Mouse (Mus musculus) heart, postnatal 0 days (tissue): ENCODE results near the gene Ankfn1. TPM values are rescaled to one million over a fixed set of nuclear protein-coding genes. Genes with fewer than 3 reads are reported as not detected.

Experiments used
- ATAC-seq: fragments of 200-750 bp; cut with Nextera tagmentation; 2 replicates; pipeline ENCODE4 v1.8.0; 2017; ENCODE audit warnings: low read depth, moderate number of reproducible peaks, moderate library complexity; ENCODE audit not compliant: insufficient read depth
- DNase-seq: peaks from one replicate; pipeline ENCODE4 v3.0.0-alpha.2; 2016; ENCODE audit warnings: low spot score
- H3K27ac ChIP-seq: fragments of 300-500 bp; sonication (generic); 2 replicates; pipeline ENCODE4 v1.5.1; 2014; ENCODE audit warnings: low read depth, mild to moderate bottlenecking
- H3K27me3 ChIP-seq: fragments of 300-500 bp; sonication (generic); 2 replicates; pipeline ENCODE4 v1.6.1; 2014; ENCODE audit warnings: low read length, mixed read lengths; ENCODE audit not compliant: control insufficient read depth, insufficient read depth
- H3K36me3 ChIP-seq: fragments of 300-500 bp; sonication (generic); replicated peaks from 2 replicates; pipeline ENCODE4 v1.6.1; 2014; ENCODE audit warnings: low read length, mixed read lengths; ENCODE audit not compliant: control insufficient read depth, insufficient read depth
- H3K4me1 ChIP-seq: fragments of 300-500 bp; sonication (generic); 2 replicates; pipeline ENCODE4 v1.6.1; 2014; ENCODE audit warnings: antibody characterized with exemption; ENCODE audit not compliant: control insufficient read depth, insufficient read depth
- H3K4me2 ChIP-seq: fragments of 300-500 bp; sonication (generic); 2 replicates; pipeline ENCODE4 v1.6.1; 2014; ENCODE audit warnings: low read depth, mild to moderate bottlenecking, low read length, moderate library complexity
- H3K4me3 ChIP-seq: fragments of 300-500 bp; sonication (generic); 2 replicates; pipeline ENCODE4 v1.5.1; 2014; ENCODE audit warnings: low read depth, low read length
- H3K9ac ChIP-seq: fragments of 300-500 bp; sonication (generic); replicated peaks from 2 replicates; pipeline ENCODE4 v1.6.1; 2014; ENCODE audit warnings: low read depth, low read length, mixed read lengths
- H3K9me3 ChIP-seq: fragments of 300-500 bp; sonication (generic); replicated peaks from 2 replicates; pipeline ENCODE4 v1.6.1; 2016; ENCODE audit warnings: low read length; ENCODE audit not compliant: control insufficient read depth
- CTCF ChIP-seq: IDR thresholded peaks from 2 replicates; pipeline ENCODE4 v1.5.1; 2016; ENCODE audit warnings: antibody characterized with exemption, control low read depth, low read depth
- EP300 ChIP-seq: IDR thresholded peaks from 2 replicates; pipeline ENCODE4 v1.6.1; 2016; ENCODE audit warnings: antibody characterized with exemption, low read depth
- WGBS: fragments of 180-500 bp; shearing (Covaris S2); extraction: QIAGEN DNeasy Blood & Tissue Kit; methylation state at CpG from one replicate; pipeline ENCODE4 v1.1.7; 2014; 5-methylcytosine and 5-hydroxymethylcytosine counted together
- polyA plus RNA-seq: library from polyadenylated mRNA; unstranded; fragments of >200 nt; fragmentation: Nextera tagmentation; extraction: Ambion mirVana; gene quantifications from 2 replicates; pipeline ENCODE4 v1.2.1, GENCODE M21; 2015
- total RNA-seq: library from RNA; depleted of rRNA; stranded (reverse); fragments of >200 nt; gene quantifications from 2 replicates; pipeline ENCODE4 v1.2.3, GENCODE M21; 2014; ENCODE audit warnings: low replicate concordance

Ankfn1 gene
- total and polyA plus RNA-seq, 2 experiments from 2014 or later: not detected

GRCm38 (mm10) chr11:89765014-89765769, 12.3 kb downstream of the Ankfn1 start:
- H3K27me3 ChIP-seq: no peaks in the 10 kb centered on the region
- WGBS: 77% methylated on average over 2 of the region's 2 CpGs
- no peak for TF ChIP-seq EP300
- H3K27ac ChIP-seq: no peak overlapping the region
- DNase-seq (no peak), ATAC-seq (no peak)
- no peak overlapping the region for H3K4me2 ChIP-seq
- no peak overlapping the region for H3K4me3 ChIP-seq
- no peak overlapping the region for H3K9ac ChIP-seq
- H3K36me3 ChIP-seq: no peaks in the 10 kb centered on the region
- no peaks in the 10 kb centered on the region for H3K4me1 ChIP-seq
- no peaks in the 10 kb centered on the region for H3K9me3 ChIP-seq

GRCm38 (mm10) chr11:89733973-89734693, 43.3 kb downstream of the Ankfn1 start:
- no peak overlapping the region for H3K4me3 ChIP-seq
- 69% methylated on average over 10 of the region's 10 CpGs for WGBS
- TF ChIP-seq EP300 (no peak), CTCF (no peak)
- no peak overlapping the region for H3K9ac ChIP-seq
- H3K27me3 ChIP-seq: no peaks in the 10 kb centered on the region
- no peak overlapping the region for H3K4me2 ChIP-seq
- H3K27ac ChIP-seq: no peak overlapping the region
- ATAC-seq (no peak), DNase-seq (no peak)
- H3K9me3 ChIP-seq: no peaks in the 10 kb centered on the region
- H3K4me1 ChIP-seq: no peaks in the 10 kb centered on the region
- no peaks in the 10 kb centered on the region for H3K36me3 ChIP-seq

GRCm38 (mm10) chr11:89733526-89733925, 43.9 kb downstream of the Ankfn1 start:
- TF ChIP-seq EP300 (no peak), CTCF (no peak)
- no peak overlapping the region for H3K4me2 ChIP-seq
- DNase-seq: no peak
- no peak overlapping the region for H3K4me3 ChIP-seq
- no peaks in the 10 kb centered on the region for H3K9me3 ChIP-seq
- H3K36me3 ChIP-seq: no peaks in the 10 kb centered on the region
- ATAC-seq: no peak
- H3K4me1 ChIP-seq: no peaks in the 10 kb centered on the region
- no peaks in the 10 kb centered on the region for H3K27me3 ChIP-seq
- H3K27ac ChIP-seq: no peak overlapping the region
- no peak overlapping the region for H3K9ac ChIP-seq
- 77% methylated on average over 7 of the region's 7 CpGs for WGBS

- DNase-seq (peak; percentile 28), ATAC-seq (no peak)
- H3K9ac ChIP-seq: no peak overlapping the region
- H3K27ac ChIP-seq: no peak overlapping the region
- no peak overlapping the region for H3K4me2 ChIP-seq
- TF ChIP-seq CTCF (peak; percentile 86), EP300 (no peak)
- WGBS: 22% methylated on average over 5 of the region's 5 CpGs
- no peaks in the 10 kb centered on the region for H3K27me3 ChIP-seq
- H3K36me3 ChIP-seq: no peaks in the 10 kb centered on the region
- H3K4me3 ChIP-seq: no peak overlapping the region
- H3K4me1 ChIP-seq: no peaks in the 10 kb centered on the region
- no peaks in the 10 kb centered on the region for H3K9me3 ChIP-seq
Observed at GRCm38 (mm10) chr11:89720847-89721246, 56.6 kb downstream of the Ankfn1 start.

GRCm38 (mm10) chr11:89718491-89718982, 58.9 kb downstream of the Ankfn1 start:
- DNase-seq (no peak), ATAC-seq (no peak)
- no peak overlapping the region for H3K4me2 ChIP-seq
- no peak overlapping the region for H3K27ac ChIP-seq
- H3K4me1 ChIP-seq: no peaks in the 10 kb centered on the region
- WGBS: 78% methylated on average over 14 of the region's 14 CpGs
- H3K9me3 ChIP-seq: no peaks in the 10 kb centered on the region
- H3K36me3 ChIP-seq: no peaks in the 10 kb centered on the region
- no peak overlapping the region for H3K4me3 ChIP-seq
- H3K27me3 ChIP-seq: no peaks in the 10 kb centered on the region
- TF ChIP-seq EP300 (no peak), CTCF (no peak)
- no peak overlapping the region for H3K9ac ChIP-seq
